In the genomic region with DNA sequence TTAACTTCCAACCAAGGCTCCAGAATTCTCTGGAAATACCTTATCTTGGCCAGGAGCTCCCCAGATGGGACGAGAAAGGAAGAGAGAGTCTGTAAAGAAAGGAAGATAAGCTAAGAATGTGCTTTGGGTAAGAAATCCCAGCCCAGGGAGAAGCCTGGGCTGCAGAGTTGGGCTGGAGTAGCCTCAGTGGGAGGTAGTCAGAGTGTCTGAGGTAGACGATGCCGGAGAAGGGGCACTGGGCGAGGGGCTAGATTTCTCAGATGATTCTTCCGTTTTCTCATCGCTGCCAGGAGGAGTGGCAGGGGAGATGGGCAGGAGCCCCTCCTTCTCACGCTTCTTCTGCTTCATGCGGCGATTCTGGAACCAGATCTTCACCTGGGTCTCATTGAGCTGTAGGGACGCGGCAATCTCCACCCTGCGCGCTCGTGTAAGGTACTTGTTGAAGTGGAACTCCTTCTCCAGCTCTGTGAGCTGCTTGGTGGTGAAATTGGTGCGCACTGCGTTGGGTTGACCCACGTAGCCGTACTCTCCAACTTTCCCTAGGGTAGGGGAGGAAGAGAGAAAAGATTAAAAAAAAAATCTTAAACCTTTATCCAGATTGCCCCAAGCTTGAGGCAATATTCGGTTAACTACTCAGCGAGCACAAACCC, we compare ENCODE assay signal across 16 mouse cellular contexts. TPM values are rescaled to one million over a fixed set of nuclear protein-coding genes. Genes with fewer than 3 reads are reported as not detected.
DNase-seq lines count a peak whose midpoint lies in the region; ATAC-seq and TF ChIP-seq lines count a peak whose summit lies in the region.
"Had no signal": no experiment of that assay in that cellular context is flagged by ENCODE, and none has a peak within 500 bp of the region (broad histone marks: within the 10 kb centered on the region; RNA-seq: fewer than 3 reads in every experiment).

No protein-coding gene starts in this region.

- H3K4me1 ChIP-seq in forebrain, embryonic 10.5 days = peaks cover 24% of the 10 kb centered on the region
- no peaks in the 10 kb centered on the region; the same call in 1 of the 2 replicates for H3K4me1 ChIP-seq in forebrain, postnatal 0 days (ENCODE audit: insufficient read depth)
- H3K4me1 ChIP-seq in liver, embryonic 12.5 days = peaks cover 8% of the 10 kb centered on the region
- H3K4me1 ChIP-seq in hindbrain, embryonic 15.5 days (replicated peaks) = peaks cover 31% of the 10 kb centered on the region
- H3K4me1 ChIP-seq in neural tube, embryonic 12.5 days = peaks cover 65% of the 10 kb centered on the region

- TF ChIP-seq CTCF in forebrain, postnatal 0 days (IDR thresholded peaks at IDR 0.05; ENCODE audit: low read depth) = no peak

- no peak overlapping the region for H3K27ac ChIP-seq in forebrain, embryonic 10.5 days
- no peak overlapping the region for H3K27ac ChIP-seq in forebrain, postnatal 0 days (ENCODE audit: low read depth, low read length)
- H3K27ac ChIP-seq in liver, embryonic 12.5 days = no peak overlapping the region
- H3K27ac ChIP-seq in hindbrain, embryonic 15.5 days (replicated peaks) = no peak overlapping the region
- H3K27ac ChIP-seq in neural tube, embryonic 12.5 days = no peak overlapping the region
- H3K27ac ChIP-seq: forebrain, embryonic 15.5 days; macrophage had no signal

- WGBS in forebrain, embryonic 10.5 days = 1% methylated on average over 20 of the region's 20 CpGs
- 1% methylated on average over 20 of the region's 20 CpGs for WGBS in forebrain, postnatal 0 days
- WGBS in liver, embryonic 12.5 days (ENCODE audit: insufficient replicate concordance) = 2% methylated on average over 20 of the region's 20 CpGs
- 6% methylated on average over 20 of the region's 20 CpGs for WGBS in hindbrain, embryonic 15.5 days
- WGBS in neural tube, embryonic 12.5 days = 1% methylated on average over 20 of the region's 20 CpGs

- no peaks in the 10 kb centered on the region for H3K36me3 ChIP-seq in forebrain, embryonic 10.5 days (replicated peaks)
- H3K36me3 ChIP-seq in forebrain, postnatal 0 days (ENCODE audit: insufficient read depth) = no peaks in the 10 kb centered on the region
- H3K36me3 ChIP-seq in liver, embryonic 12.5 days = no peaks in the 10 kb centered on the region
- no peaks in the 10 kb centered on the region for H3K36me3 ChIP-seq in hindbrain, embryonic 15.5 days
- no peaks in the 10 kb centered on the region for H3K36me3 ChIP-seq in neural tube, embryonic 12.5 days
- H3K36me3 ChIP-seq: forebrain, embryonic 15.5 days had no signal

- no peak overlapping the region for H3K9ac ChIP-seq in forebrain, postnatal 0 days
- no peak overlapping the region for H3K9ac ChIP-seq in liver, embryonic 12.5 days
- H3K9ac ChIP-seq in hindbrain, embryonic 15.5 days = no peak overlapping the region
- peak overlapping the region; percentile 72 for H3K9ac ChIP-seq in neural tube, embryonic 12.5 days
- H3K9ac ChIP-seq: forebrain, embryonic 15.5 days had no signal

- no peak for ATAC-seq in forebrain, postnatal 0 days
- ATAC-seq in liver, embryonic 12.5 days = no peak
- no peak for ATAC-seq in hindbrain, embryonic 15.5 days (ENCODE audit: low FRiP score, low read depth)
- ATAC-seq in neural tube, embryonic 12.5 days (ENCODE audit: low FRiP score, low read depth) = no peak
- ATAC-seq: forebrain, embryonic 15.5 days had no signal

- peak; percentile 23 for DNase-seq in forebrain, embryonic 10.5 days (ENCODE audit: extremely low spot score, low spot score)
- DNase-seq in forebrain, postnatal 0 days = no peak
- no peak for DNase-seq in liver
- DNase-seq in urinary bladder, postnatal 25 days (ENCODE audit: low spot score) = no peak
- no peak for DNase-seq in thymus, postnatal 25 days
- DNase-seq: adrenal gland, adult 8-10 months; cerebellum, adult 11 months; gastrocnemius, postnatal 36 days; kidney, postnatal 10 days had no signal

- H3K27me3 ChIP-seq in forebrain, embryonic 10.5 days (ENCODE audit: poor library complexity, severe bottlenecking) = peaks cover 100% of the 10 kb centered on the region
- H3K27me3 ChIP-seq in forebrain, postnatal 0 days (ENCODE audit: insufficient read depth, low read length) = peaks cover 93% of the 10 kb centered on the region
- H3K27me3 ChIP-seq in liver, embryonic 12.5 days (replicated peaks) = peaks cover 99% of the 10 kb centered on the region
- peaks cover 57% of the 10 kb centered on the region for H3K27me3 ChIP-seq in hindbrain, embryonic 15.5 days
- H3K27me3 ChIP-seq in neural tube, embryonic 12.5 days (replicated peaks) = no peaks in the 10 kb centered on the region

- no peak overlapping the region for H3K4me2 ChIP-seq in forebrain, postnatal 0 days (ENCODE audit: low read depth)
- H3K4me2 ChIP-seq in liver, embryonic 12.5 days = peak overlapping the region; percentile 78; the same call in 1 of the 2 replicates
- H3K4me2 ChIP-seq in hindbrain, embryonic 15.5 days = peak overlapping the region; percentile 97
- H3K4me2 ChIP-seq in neural tube, embryonic 12.5 days (replicated peaks) = peak overlapping the region; percentile 99
- H3K4me2 ChIP-seq: forebrain, embryonic 15.5 days had no signal

- H3K9me3 ChIP-seq in forebrain, embryonic 10.5 days = no peaks in the 10 kb centered on the region
- no peaks in the 10 kb centered on the region for H3K9me3 ChIP-seq in forebrain, postnatal 0 days (ENCODE audit: low read length)
- H3K9me3 ChIP-seq in liver, embryonic 12.5 days (replicated peaks) = no peaks in the 10 kb centered on the region
- no peaks in the 10 kb centered on the region for H3K9me3 ChIP-seq in hindbrain, embryonic 15.5 days
- no peaks in the 10 kb centered on the region for H3K9me3 ChIP-seq in neural tube, embryonic 12.5 days
- H3K9me3 ChIP-seq: forebrain, embryonic 15.5 days had no signal

- no peak overlapping the region for H3K4me3 ChIP-seq in forebrain, embryonic 10.5 days
- no peak overlapping the region for H3K4me3 ChIP-seq in forebrain, postnatal 0 days (ENCODE audit: low read depth, low read length)
- no peak overlapping the region for H3K4me3 ChIP-seq in liver, embryonic 12.5 days
- peak overlapping the region; percentile 87 for H3K4me3 ChIP-seq in hindbrain, embryonic 15.5 days
- H3K4me3 ChIP-seq in neural tube, embryonic 12.5 days = peak overlapping the region; percentile 75
- H3K4me3 ChIP-seq: forebrain, embryonic 15.5 days had no signal

RNA-seq across cellular contexts. Expression of a gene that starts 1.4 kb away (rescaled TPM):
- not detected in 2 replicates for polyA plus RNA-seq in forebrain, embryonic 10.5 days (2016; fragmentation: Nextera tagmentation; extraction: Ambion mirVana)
- total RNA-seq in forebrain, postnatal 0 days (2014; rRNA removed) = 0.10 TPM in 1 of 2 replicates, not detected in the other
- polyA plus RNA-seq in forebrain, postnatal 0 days (2015; fragmentation: Nextera tagmentation; extraction: Ambion mirVana) = not detected in 2 replicates
- polyA plus RNA-seq in liver, embryonic 12.5 days (2016; fragmentation: Nextera tagmentation; extraction: Ambion mirVana) = 1.0 and 1.1 TPM in 2 replicates
- 1.3 and 1.8 TPM in 2 replicates for polyA plus RNA-seq in hindbrain, embryonic 15.5 days (2015; fragmentation: Nextera tagmentation; extraction: Ambion mirVana)
- polyA plus RNA-seq in neural tube, embryonic 12.5 days (2016; fragmentation: Nextera tagmentation; extraction: Ambion mirVana) = 4.7 and 5.0 TPM in 2 replicates
- total RNA-seq: left cerebral cortex, adult 8-10 months; MEL had no signal
- polyA plus RNA-seq: forebrain, embryonic 15.5 days had no signal

RNA-seq across cellular contexts. Expression of a gene that starts 8.0 kb away (rescaled TPM):
- polyA plus RNA-seq in forebrain, embryonic 10.5 days (2016; fragmentation: Nextera tagmentation; extraction: Ambion mirVana) = not detected in 2 replicates
- not detected in 2 replicates for total RNA-seq in forebrain, postnatal 0 days (2014; rRNA removed)
- polyA plus RNA-seq in forebrain, postnatal 0 days (2015; fragmentation: Nextera tagmentation; extraction: Ambion mirVana) = not detected in 2 replicates
- 1.4 TPM in 2 replicates for polyA plus RNA-seq in liver, embryonic 12.5 days (2016; fragmentation: Nextera tagmentation; extraction: Ambion mirVana)
- 22.4 and 26.8 TPM in 2 replicates for polyA plus RNA-seq in hindbrain, embryonic 15.5 days (2015; fragmentation: Nextera tagmentation; extraction: Ambion mirVana)
- 25.6 and 34.2 TPM in 2 replicates for polyA plus RNA-seq in neural tube, embryonic 12.5 days (2016; fragmentation: Nextera tagmentation; extraction: Ambion mirVana)
- total RNA-seq: left cerebral cortex, adult 8-10 months; MEL had no signal
- polyA plus RNA-seq: forebrain, embryonic 15.5 days; macrophage had no signal

RNA-seq across cellular contexts. Expression of a gene that starts 20.6 kb away (rescaled TPM):
- not detected in 2 replicates for polyA plus RNA-seq in forebrain, embryonic 10.5 days (2016; fragmentation: Nextera tagmentation; extraction: Ambion mirVana)
- not detected in 2 replicates for total RNA-seq in forebrain, postnatal 0 days (2014; rRNA removed)
- polyA plus RNA-seq in forebrain, postnatal 0 days (2015; fragmentation: Nextera tagmentation; extraction: Ambion mirVana) = not detected in 2 replicates
- 0.29 TPM in 2 replicates for polyA plus RNA-seq in liver, embryonic 12.5 days (2016; fragmentation: Nextera tagmentation; extraction: Ambion mirVana)
- 4.0 and 4.3 TPM in 2 replicates for polyA plus RNA-seq in hindbrain, embryonic 15.5 days (2015; fragmentation: Nextera tagmentation; extraction: Ambion mirVana)
- 6.4 and 7.0 TPM in 2 replicates for polyA plus RNA-seq in neural tube, embryonic 12.5 days (2016; fragmentation: Nextera tagmentation; extraction: Ambion mirVana)
- total RNA-seq: gastrocnemius, postnatal 36 days; left cerebral cortex, adult 8-10 months; MEL had no signal
- polyA plus RNA-seq: forebrain, embryonic 15.5 days; macrophage had no signal

RNA-seq across cellular contexts. Expression of a gene that starts 34.9 kb away (rescaled TPM):
- polyA plus RNA-seq in forebrain, embryonic 10.5 days (2016; fragmentation: Nextera tagmentation; extraction: Ambion mirVana) = not detected in 2 replicates
- total RNA-seq in forebrain, postnatal 0 days (2014; rRNA removed) = not detected in 2 replicates
- not detected in 2 replicates for polyA plus RNA-seq in forebrain, postnatal 0 days (2015; fragmentation: Nextera tagmentation; extraction: Ambion mirVana)
- 0.79 and 0.92 TPM in 2 replicates for polyA plus RNA-seq in liver, embryonic 12.5 days (2016; fragmentation: Nextera tagmentation; extraction: Ambion mirVana)
- polyA plus RNA-seq in hindbrain, embryonic 15.5 days (2015; fragmentation: Nextera tagmentation; extraction: Ambion mirVana) = 10.6 and 12.2 TPM in 2 replicates
- 7.1 and 9.7 TPM in 2 replicates for polyA plus RNA-seq in neural tube, embryonic 12.5 days (2016; fragmentation: Nextera tagmentation; extraction: Ambion mirVana)
- total RNA-seq: left cerebral cortex, adult 8-10 months; MEL had no signal
- polyA plus RNA-seq: forebrain, embryonic 15.5 days had no signal

RNA-seq across cellular contexts. Expression of a gene that starts 47.7 kb away (rescaled TPM):
- polyA plus RNA-seq in forebrain, embryonic 10.5 days (2016; fragmentation: Nextera tagmentation; extraction: Ambion mirVana) = not detected in 2 replicates
- total RNA-seq in forebrain, postnatal 0 days (2014; rRNA removed) = not detected in 2 replicates
- polyA plus RNA-seq in forebrain, postnatal 0 days (2015; fragmentation: Nextera tagmentation; extraction: Ambion mirVana) = not detected in 2 replicates
- polyA plus RNA-seq in liver, embryonic 12.5 days (2016; fragmentation: Nextera tagmentation; extraction: Ambion mirVana) = 2.1 and 3.1 TPM in 2 replicates
- polyA plus RNA-seq in hindbrain, embryonic 15.5 days (2015; fragmentation: Nextera tagmentation; extraction: Ambion mirVana) = 105 and 115 TPM in 2 replicates
- polyA plus RNA-seq in neural tube, embryonic 12.5 days (2016; fragmentation: Nextera tagmentation; extraction: Ambion mirVana) = 72.6 and 76.1 TPM in 2 replicates
- total RNA-seq: left cerebral cortex, adult 8-10 months; MEL had no signal
- polyA plus RNA-seq: forebrain, embryonic 15.5 days had no signal

Comparison
In these comparisons a context has a peak if more than half of its experiments do, and no peak if none do; other contexts are left out.
1. H3K4me3 ChIP-seq: peak in hindbrain, embryonic 15.5 days (single experiment) and neural tube, embryonic 12.5 days (single experiment); none in forebrain, embryonic 10.5 days (single experiment), forebrain, postnatal 0 days (single experiment) and liver, embryonic 12.5 days (single experiment).